Mouse (Mus musculus) kidney, adult 2 months (tissue): ENCODE data around the gene Tnfrsf25.

Experiments used
- CTCF ChIP-seq: fragments of 200-500 bp; conservative IDR thresholded peaks from 2 replicates; pipeline ENCODE4 v1.5.1; 2011; ENCODE audit warnings: low read depth, mild to moderate bottlenecking, control low read depth, low read length, moderate library complexity, mixed read lengths; ENCODE audit not compliant: insufficient read depth, insufficient read length
- POLR2A ChIP-seq: fragments of 200-500 bp; IDR thresholded peaks from one replicate; pipeline ENCODE4 v1.6.1; 2011; ENCODE audit warnings: low read depth, low read length, control low read depth

DNA sequence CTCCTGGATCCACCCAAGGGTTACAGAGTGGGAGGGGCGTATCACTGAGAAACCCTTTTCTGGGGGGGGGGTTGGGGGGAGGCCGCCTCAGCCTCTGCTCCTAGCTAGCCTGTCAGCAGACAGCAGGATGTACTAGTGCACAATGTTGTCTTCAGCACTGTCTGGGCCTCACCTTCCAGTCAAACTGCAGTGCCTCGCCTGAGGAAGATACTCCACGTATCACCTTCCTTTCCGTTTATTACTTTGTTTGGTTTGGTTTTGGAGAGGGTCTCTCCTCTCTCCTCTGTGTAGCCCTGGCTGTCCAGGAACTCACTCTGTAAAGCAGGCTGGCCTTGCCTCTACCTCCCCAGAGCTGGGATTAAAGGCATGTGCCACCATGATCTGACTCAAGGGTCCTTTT is 17.5 kb downstream of the Tnfrsf25 start:
- TF ChIP-seq CTCF: no peak
- no peak for TF ChIP-seq POLR2A
